In the genomic region with DNA sequence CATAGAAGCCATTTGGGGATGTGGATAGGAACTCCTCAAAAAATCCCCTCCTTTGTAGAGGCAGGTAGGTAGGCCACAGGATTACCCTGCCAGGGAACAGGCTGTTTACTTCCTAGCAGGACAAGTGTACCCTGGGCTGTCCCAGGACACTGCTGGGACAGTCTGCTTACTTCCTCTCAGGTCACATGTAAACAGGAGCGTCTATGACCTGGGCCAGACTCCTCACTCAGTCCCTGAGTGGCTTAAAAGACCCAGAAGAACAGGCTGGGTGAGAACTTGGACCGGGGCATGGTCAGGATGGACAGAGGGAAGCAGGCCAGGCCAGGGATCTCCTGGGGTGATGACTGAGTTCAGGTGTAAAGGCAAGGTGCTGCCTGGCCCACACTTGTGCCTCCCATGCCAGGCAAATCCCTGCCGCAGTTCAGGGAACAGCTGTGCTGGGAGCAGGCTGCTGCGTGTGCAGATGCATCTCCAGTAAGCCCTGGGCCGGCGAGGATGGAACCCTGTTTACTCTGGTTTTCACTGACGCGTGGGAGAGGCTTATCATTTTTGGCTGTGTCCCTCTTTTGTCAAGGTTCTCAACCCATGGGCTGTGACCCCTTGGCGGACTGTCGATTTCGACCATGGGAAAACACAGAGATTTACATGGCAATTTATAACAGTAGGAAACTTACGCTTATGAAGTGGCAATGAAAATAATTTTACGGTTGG, we compare ENCODE assay signal across 10 mouse cellular contexts. TPM values are rescaled to one million over a fixed set of nuclear protein-coding genes. Genes with fewer than 3 reads are reported as not detected.
DNase-seq lines count a peak whose midpoint lies in the region; ATAC-seq and TF ChIP-seq lines count a peak whose summit lies in the region.
"Had no signal": no experiment of that assay in that cellular context is flagged by ENCODE, and none has a peak within 500 bp of the region (broad histone marks: within the 10 kb centered on the region; RNA-seq: fewer than 3 reads in every experiment).

No protein-coding gene starts in this region.

- DNase-seq in cerebellum, adult 11-12 months, result peak; percentile 26
- no peak for DNase-seq in cerebellum, adult 11 months
- no peak for DNase-seq in limb, embryonic 11.5 days (ENCODE audit: low spot score)
- no peak for DNase-seq in limb, embryonic 10.5 days (ENCODE audit: low spot score)
- DNase-seq in forebrain, postnatal 0 days, result no peak
- no peak for DNase-seq in thymus, postnatal 25 days
- no peak for DNase-seq in thymus, postnatal 14 days

- no peaks in the 10 kb centered on the region for H3K9me3 ChIP-seq in limb, embryonic 11.5 days (ENCODE audit: control insufficient read depth, low read length)
- H3K9me3 ChIP-seq in limb, embryonic 10.5 days (replicated peaks), result no peaks in the 10 kb centered on the region
- H3K9me3 ChIP-seq in forebrain, postnatal 0 days (ENCODE audit: low read length), result no peaks in the 10 kb centered on the region
- H3K9me3 ChIP-seq: liver, embryonic 15.5 days had no signal

- no peak for TF ChIP-seq POLR2A in myocyte (IDR thresholded peaks at IDR 0.05; ENCODE audit: insufficient read length, low read depth)

- H3K27ac ChIP-seq in limb, embryonic 11.5 days (replicated peaks; ENCODE audit: low read depth, low read length), result no peak overlapping the region
- H3K27ac ChIP-seq in limb, embryonic 10.5 days, result no peak overlapping the region
- no peak overlapping the region for H3K27ac ChIP-seq in forebrain, postnatal 0 days (ENCODE audit: low read depth, low read length)
- H3K27ac ChIP-seq: liver, embryonic 15.5 days had no signal

- peak overlapping the region; percentile 36; the same call in 1 of the 2 replicates for H3K4me3 ChIP-seq in limb, embryonic 11.5 days (ENCODE audit: low read depth, low read length)
- H3K4me3 ChIP-seq in limb, embryonic 10.5 days, result no peak overlapping the region
- peak overlapping the region; percentile 55; the same call in 1 of the 2 replicates for H3K4me3 ChIP-seq in forebrain, postnatal 0 days (ENCODE audit: low read depth, low read length)
- no peak overlapping the region for H3K4me3 ChIP-seq in myocyte

- 69% methylated on average over 13 of the region's 13 CpGs for WGBS in limb, embryonic 11.5 days
- WGBS in limb, embryonic 10.5 days, result 74% methylated on average over 13 of the region's 13 CpGs
- WGBS in forebrain, postnatal 0 days, result 74% methylated on average over 13 of the region's 13 CpGs

- H3K79me2 ChIP-seq in myocyte (ENCODE audit: control insufficient read depth, insufficient read depth), result no peaks in the 10 kb centered on the region

- no peak overlapping the region for H3K9ac ChIP-seq in limb, embryonic 11.5 days (ENCODE audit: low read length)
- H3K9ac ChIP-seq in forebrain, postnatal 0 days, result peak overlapping the region; percentile 57; the same call in 1 of the 2 replicates
- H3K9ac ChIP-seq: liver, embryonic 15.5 days had no signal

- H3K4me2 ChIP-seq in limb, embryonic 11.5 days (ENCODE audit: low read depth, severe bottlenecking), result no peak overlapping the region
- peak overlapping the region; percentile 61 for H3K4me2 ChIP-seq in forebrain, postnatal 0 days (ENCODE audit: low read depth)
- H3K4me2 ChIP-seq in myocyte (ENCODE audit: low read depth), result no peak overlapping the region

- H3ac ChIP-seq in myocyte (ENCODE audit: control insufficient read depth, insufficient read length), result no peak overlapping the region

- no peak for ATAC-seq in limb, embryonic 11.5 days (ENCODE audit: insufficient number of reproducible peaks, low FRiP score, low TSS enrichment, low read depth)
- ATAC-seq in forebrain, postnatal 0 days, result no peak
- ATAC-seq: inflammation-experienced regulatory T-cells, adult 6 months had no signal

- no peak for TF ChIP-seq CTCF in forebrain, postnatal 0 days (IDR thresholded peaks at IDR 0.05; ENCODE audit: low read depth)

- H3K4me1 ChIP-seq in limb, embryonic 11.5 days (ENCODE audit: control insufficient read depth, insufficient read depth, low read length), result peaks cover 6% of the 10 kb centered on the region; the same call in 1 of the 2 replicates
- H3K4me1 ChIP-seq in limb, embryonic 10.5 days, result peaks cover 22% of the 10 kb centered on the region
- H3K4me1 ChIP-seq in forebrain, postnatal 0 days (ENCODE audit: insufficient read depth), result no peaks in the 10 kb centered on the region

- H3K27me3 ChIP-seq in limb, embryonic 11.5 days (ENCODE audit: control insufficient read depth, insufficient read depth, low read length), result peaks cover 54% of the 10 kb centered on the region
- H3K27me3 ChIP-seq in limb, embryonic 10.5 days (ENCODE audit: low read depth, poor library complexity, severe bottlenecking), result peaks cover 87% of the 10 kb centered on the region
- peaks cover 21% of the 10 kb centered on the region for H3K27me3 ChIP-seq in forebrain, postnatal 0 days (ENCODE audit: insufficient read depth, low read length)
- peaks cover 37% of the 10 kb centered on the region for H3K27me3 ChIP-seq in myocyte (ENCODE audit: control insufficient read depth, insufficient read depth, insufficient read length)

- no peaks in the 10 kb centered on the region for H3K36me3 ChIP-seq in limb, embryonic 11.5 days (ENCODE audit: control insufficient read depth, insufficient read depth, low read length)
- H3K36me3 ChIP-seq in limb, embryonic 10.5 days, result no peaks in the 10 kb centered on the region
- no peaks in the 10 kb centered on the region for H3K36me3 ChIP-seq in forebrain, postnatal 0 days (ENCODE audit: insufficient read depth)
- no peaks in the 10 kb centered on the region for H3K36me3 ChIP-seq in myocyte (ENCODE audit: control insufficient read depth, insufficient read depth)
- H3K36me3 ChIP-seq: liver, embryonic 15.5 days had no signal

TF ChIP-seq in myocyte, 11 proteins besides CTCF, POLR2A, EP300 and RAD21:
- TF ChIP-seq MYOD1 (IDR thresholded peaks at IDR 0.05; ENCODE audit: control insufficient read depth in 1 of 3, insufficient read length in 2 of 3, low read depth in 2 of 3) (peak in 1 of 3 experiments; percentile 62), MYOG (IDR thresholded peaks at IDR 0.05; ENCODE audit: control insufficient read depth in 1 of 3, insufficient read depth in 1 of 3, insufficient read length in 2 of 3, low read depth in 2 of 3) (peak in 2 of 3 experiments; percentile 6 to 33), MAX (IDR thresholded peaks at IDR 0.05; ENCODE audit: low read depth) (no peak)

RNA-seq across cellular contexts. Expression of a gene that starts 0.8 kb away (rescaled TPM):
- 0.19 and 0.27 TPM in 2 replicates for polyA plus RNA-seq in limb, embryonic 11.5 days (2014; fragmentation: Nextera tagmentation; extraction: Ambion mirVana)
- polyA plus RNA-seq in limb, embryonic 10.5 days (2016; fragmentation: Nextera tagmentation; extraction: Ambion mirVana), result 0.06 and 0.20 TPM in 2 replicates
- total RNA-seq in forebrain, postnatal 0 days (2014; rRNA removed), result 13.3 and 16.2 TPM in 2 replicates
- 3.5 and 5.3 TPM in 2 replicates for polyA plus RNA-seq in forebrain, postnatal 0 days (2015; fragmentation: Nextera tagmentation; extraction: Ambion mirVana)
- polyA plus RNA-seq in myocyte (2012; fragmentation: generic; extraction: Trizol), result 0.10 TPM
- polyA plus RNA-seq: inflammation-experienced regulatory T-cells, adult 6 months had no signal

Comparison
In these comparisons a context has a peak if more than half of its experiments do, and no peak if none do; other contexts are left out.
1. H3K4me3 ChIP-seq: peak in limb, embryonic 11.5 days (single experiment) and forebrain, postnatal 0 days (single experiment); none in limb, embryonic 10.5 days (single experiment) and myocyte (single experiment).